9 mouse cellular contexts compared by ENCODE assay signal in the genomic region with DNA sequence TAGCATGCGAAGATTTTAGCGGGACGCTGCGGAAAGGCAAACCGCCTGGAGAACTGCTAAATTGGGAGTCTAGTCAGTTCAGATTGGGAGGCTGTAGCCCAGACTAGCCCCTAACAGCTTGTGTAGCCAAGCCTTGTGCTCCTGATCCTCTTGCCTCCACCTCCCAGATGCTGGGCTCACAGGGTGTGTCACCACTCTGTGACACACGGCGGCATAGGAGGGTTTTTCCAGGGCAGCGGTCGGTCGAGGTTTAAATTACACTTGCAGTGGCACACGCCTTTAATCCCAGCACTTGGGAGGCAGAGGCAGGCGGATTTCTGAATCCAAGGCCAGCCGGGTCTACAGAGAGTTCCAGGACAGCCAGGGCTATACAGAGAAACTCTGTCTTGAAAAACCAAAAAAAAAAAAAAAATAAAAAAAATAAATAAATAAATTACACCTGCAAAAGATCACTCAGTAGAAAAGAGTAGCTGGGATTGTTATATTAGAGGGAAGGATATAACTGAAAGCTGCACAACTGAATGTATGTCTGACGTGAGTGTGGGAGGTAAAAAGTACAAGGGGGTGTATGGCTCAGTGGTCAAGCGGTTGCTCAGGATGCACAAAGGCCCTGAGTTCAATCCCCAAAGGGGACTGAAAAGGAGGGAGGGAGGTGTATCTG. TPM values are rescaled to one million over a fixed set of nuclear protein-coding genes. Genes with fewer than 3 reads are reported as not detected.
DNase-seq lines count a peak whose midpoint lies in the region; ATAC-seq lines count a peak whose summit lies in the region.
"Had no signal": no experiment of that assay in that cellular context is flagged by ENCODE, and none has a peak within 500 bp of the region (broad histone marks: within the 10 kb centered on the region; RNA-seq: fewer than 3 reads in every experiment).

No protein-coding gene starts in this region.

- no peaks in the 10 kb centered on the region for H3K27me3 ChIP-seq in heart, embryonic 12.5 days (replicated peaks)
- no peaks in the 10 kb centered on the region for H3K27me3 ChIP-seq in hindbrain, embryonic 12.5 days
- no peaks in the 10 kb centered on the region for H3K27me3 ChIP-seq in midbrain, embryonic 11.5 days (ENCODE audit: control insufficient read depth, insufficient read depth, low read length)

- peak overlapping the region; percentile 78 for H3K4me3 ChIP-seq in heart, embryonic 12.5 days
- H3K4me3 ChIP-seq in hindbrain, embryonic 12.5 days, result peak overlapping the region; percentile 77
- peak overlapping the region; percentile 84 for H3K4me3 ChIP-seq in midbrain, embryonic 11.5 days (ENCODE audit: low read depth, low read length)

- intact Hi-C loops in left cerebral cortex, postnatal 10 days (cut with DNase I), result loop anchor here (5.0 kb wide), 1 partner anchor 72 kb away; no protein-coding TSS in a partner anchor

- H3K4me1 ChIP-seq in heart, embryonic 12.5 days (replicated peaks), result peaks cover 40% of the 10 kb centered on the region
- peaks cover 19% of the 10 kb centered on the region for H3K4me1 ChIP-seq in hindbrain, embryonic 12.5 days
- H3K4me1 ChIP-seq in midbrain, embryonic 11.5 days (ENCODE audit: control insufficient read depth, insufficient read depth, low read length), result peaks cover 24% of the 10 kb centered on the region

- H3K9ac ChIP-seq in heart, embryonic 12.5 days, result no peak overlapping the region
- no peak overlapping the region for H3K9ac ChIP-seq in hindbrain, embryonic 12.5 days
- H3K9ac ChIP-seq in midbrain, embryonic 11.5 days (ENCODE audit: low read length), result no peak overlapping the region

- H3K4me2 ChIP-seq in heart, embryonic 12.5 days, result peak overlapping the region; percentile 97
- peak overlapping the region; percentile 97 for H3K4me2 ChIP-seq in hindbrain, embryonic 12.5 days (replicated peaks)
- peak overlapping the region; percentile 96 for H3K4me2 ChIP-seq in midbrain, embryonic 11.5 days

- DNase-seq in heart, postnatal 4 days, result no peak
- DNase-seq in ES-CJ7 (ENCODE audit: low read depth, low spot score), result peak; percentile 61
- DNase-seq in midbrain, embryonic 11.5 days (ENCODE audit: low spot score, missing footprints), result peak; percentile 81
- no peak for DNase-seq in left cerebral cortex, postnatal 10 days (ENCODE audit: extremely low spot score in 1 of 2, low spot score in 2 of 2)
- DNase-seq in spleen, postnatal 36 days (ENCODE audit: low spot score in 2 of 2), result no peak
- DNase-seq in yolk sac, embryonic 10.5 days (ENCODE audit: low spot score), result no peak
- DNase-seq: heart, adult 2 months had no signal

- WGBS in heart, embryonic 12.5 days, result 79% methylated on average over 15 of the region's 15 CpGs
- WGBS in hindbrain, embryonic 12.5 days, result 81% methylated on average over 15 of the region's 15 CpGs
- WGBS in midbrain, embryonic 11.5 days, result 76% methylated on average over 15 of the region's 15 CpGs

- H3K27ac ChIP-seq in heart, embryonic 12.5 days (ENCODE audit: poor library complexity, severe bottlenecking), result no peak overlapping the region
- H3K27ac ChIP-seq in hindbrain, embryonic 12.5 days, result no peak overlapping the region
- no peak overlapping the region for H3K27ac ChIP-seq in midbrain, embryonic 11.5 days (ENCODE audit: low read depth, low read length)
- H3K27ac ChIP-seq: heart, adult 2 months had no signal

- no peak for ATAC-seq in heart, embryonic 12.5 days (ENCODE audit: insufficient number of reproducible peaks, low FRiP score)
- no peak for ATAC-seq in hindbrain, embryonic 12.5 days (ENCODE audit: low FRiP score)
- no peak for ATAC-seq in midbrain, embryonic 11.5 days (ENCODE audit: low FRiP score)

- no peaks in the 10 kb centered on the region for H3K9me3 ChIP-seq in heart, embryonic 12.5 days (replicated peaks)
- H3K9me3 ChIP-seq in hindbrain, embryonic 12.5 days (replicated peaks), result no peaks in the 10 kb centered on the region
- no peaks in the 10 kb centered on the region for H3K9me3 ChIP-seq in midbrain, embryonic 11.5 days (ENCODE audit: control insufficient read depth, low read length)

- H3K36me3 ChIP-seq in heart, embryonic 12.5 days, result peaks cover 18% of the 10 kb centered on the region
- peaks cover 11% of the 10 kb centered on the region; the same call in 1 of the 2 replicates for H3K36me3 ChIP-seq in hindbrain, embryonic 12.5 days
- H3K36me3 ChIP-seq in midbrain, embryonic 11.5 days (ENCODE audit: control insufficient read depth, insufficient read depth, low read length), result 0 out of 2 replicates have a peak, but pooled peaks cover 2% of the 10 kb centered on the region

RNA-seq across cellular contexts. Expression of gene Ung, which starts 0.5 kb away (rescaled TPM):
- polyA plus RNA-seq in heart, embryonic 12.5 days (2016; fragmentation: Nextera tagmentation; extraction: Ambion mirVana), result 60.6 and 60.7 TPM in 2 replicates
- 10 to 100 TPM; 34.0 to 40.7 TPM for total RNA-seq in heart, postnatal 4 days (2021)
- 25.7 and 26.2 TPM in 2 replicates for polyA plus RNA-seq in hindbrain, embryonic 12.5 days (2016; fragmentation: Nextera tagmentation; extraction: Ambion mirVana)
- 30.0 and 35.1 TPM in 2 replicates for polyA plus RNA-seq in midbrain, embryonic 11.5 days (2014; fragmentation: Nextera tagmentation; extraction: Ambion mirVana)
- 1 to 10 TPM; 5.6 to 6.1 TPM for total RNA-seq in left cerebral cortex, postnatal 10 days (2021)

RNA-seq across cellular contexts. Expression of gene Alkbh2, which starts 1.7 kb away (rescaled TPM):
- polyA plus RNA-seq in heart, embryonic 12.5 days (2016; fragmentation: Nextera tagmentation; extraction: Ambion mirVana), result 8.7 and 11.0 TPM in 2 replicates
- 1 to 10 TPM; 4.8 to 6.4 TPM for total RNA-seq in heart, postnatal 4 days (2021)
- polyA plus RNA-seq in hindbrain, embryonic 12.5 days (2016; fragmentation: Nextera tagmentation; extraction: Ambion mirVana), result 7.0 and 7.6 TPM in 2 replicates
- 13.8 and 14.0 TPM in 2 replicates for polyA plus RNA-seq in midbrain, embryonic 11.5 days (2014; fragmentation: Nextera tagmentation; extraction: Ambion mirVana)
- total RNA-seq in left cerebral cortex, postnatal 10 days (2021), result 1 to 10 TPM; 5.1 to 6.2 TPM

RNA-seq across cellular contexts. Expression of gene Acacb, which starts 16.7 kb away (rescaled TPM):
- polyA plus RNA-seq in heart, embryonic 12.5 days (2016; fragmentation: Nextera tagmentation; extraction: Ambion mirVana), result 16.1 and 16.9 TPM in 2 replicates
- total RNA-seq in heart, postnatal 4 days (2021), result 100 to 1,000 TPM; 101 to 102 TPM
- polyA plus RNA-seq in hindbrain, embryonic 12.5 days (2016; fragmentation: Nextera tagmentation; extraction: Ambion mirVana), result 2.4 and 3.4 TPM in 2 replicates
- 1.6 and 1.7 TPM in 2 replicates for polyA plus RNA-seq in midbrain, embryonic 11.5 days (2014; fragmentation: Nextera tagmentation; extraction: Ambion mirVana)
- 1 to 10 TPM; 2.9 to 5.5 TPM for total RNA-seq in left cerebral cortex, postnatal 10 days (2021)

RNA-seq across cellular contexts. Expression of gene Svop, which starts 38.3 kb away (rescaled TPM):
- 0.06 and 0.15 TPM in 2 replicates for polyA plus RNA-seq in heart, embryonic 12.5 days (2016; fragmentation: Nextera tagmentation; extraction: Ambion mirVana)
- total RNA-seq in heart, postnatal 4 days (2021), result under 1 TPM in 1 of 2 experiments, not detected in 1; 0.20 TPM
- polyA plus RNA-seq in hindbrain, embryonic 12.5 days (2016; fragmentation: Nextera tagmentation; extraction: Ambion mirVana), result 55.6 and 56.1 TPM in 2 replicates
- polyA plus RNA-seq in midbrain, embryonic 11.5 days (2014; fragmentation: Nextera tagmentation; extraction: Ambion mirVana), result 21.2 TPM in 2 replicates
- 100 to 1,000 TPM; 151 to 157 TPM for total RNA-seq in left cerebral cortex, postnatal 10 days (2021)
- total RNA-seq: heart, adult 2 months had no signal

Comparison
In these comparisons a context has a peak if more than half of its experiments do, and no peak if none do; other contexts are left out.
1. DNase-seq: peak in ES-CJ7 (single experiment) and midbrain, embryonic 11.5 days (single experiment); none in heart, postnatal 4 days (single experiment), left cerebral cortex, postnatal 10 days (0 of 2), spleen, postnatal 36 days (0 of 2) and yolk sac, embryonic 10.5 days (single experiment).
2. Peak in every context shown above with its lines, with median percentiles within 50 percentile points of each other: H3K4me2 ChIP-seq and H3K4me3 ChIP-seq.